Mouse (Mus musculus) cerebellum, postnatal 25 days (tissue): ENCODE measurements at regions not wholly inside any gene's neighbourhood (a gene's known extent, or its start where the extent isn't known, plus 50 kb on each side); places are given as distances from the start of the nearest gene placed in this dataset.

Source experiments
- DNase-seq, 2 experiments: peaks; one replicate each; pipeline ENCODE4 v3.0.0; 2021; ENCODE audit warnings: mixed read lengths in 2 of 2

DNA sequence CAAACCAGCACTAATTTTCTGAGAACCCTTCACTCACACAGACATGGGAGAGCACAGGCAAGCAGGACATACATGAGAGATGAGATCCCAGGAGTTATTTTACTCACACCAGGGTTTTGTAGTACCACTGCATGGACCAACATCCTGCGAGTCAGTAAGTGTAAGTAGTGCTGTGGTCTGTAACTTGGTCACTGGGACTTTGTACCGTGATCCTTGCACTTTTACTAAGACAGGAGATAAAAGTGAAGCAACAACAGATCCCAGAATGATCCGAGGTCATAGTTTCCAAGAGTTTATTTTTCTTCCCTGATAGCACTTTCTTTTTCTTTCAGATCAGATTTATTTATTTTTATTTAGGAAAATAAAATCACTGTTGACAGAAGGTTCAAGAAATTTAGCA is 54.1 kb upstream of the Mtap start:
- DNase-seq = no peak

DNA sequence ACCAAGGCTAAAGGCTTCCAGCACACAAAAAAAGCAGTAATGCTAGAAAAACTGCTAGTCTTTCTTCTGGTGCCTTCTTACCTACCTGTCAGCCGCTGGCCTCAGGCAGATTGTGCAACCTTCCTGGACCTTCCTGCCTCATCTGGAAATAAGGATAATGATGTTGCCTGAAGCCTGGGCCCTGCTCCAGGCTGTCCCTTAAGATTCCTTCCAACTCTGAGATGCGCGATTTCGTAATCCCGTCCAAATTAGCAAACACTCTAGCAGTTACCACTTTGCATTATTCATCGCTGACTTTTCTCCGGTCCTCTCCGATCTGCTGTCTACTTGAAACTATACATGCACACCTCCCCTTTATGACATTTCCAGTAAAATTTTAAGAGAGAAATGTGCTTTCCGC is 58.4 kb upstream of the Mtap start:
- DNase-seq = no peak

DNA sequence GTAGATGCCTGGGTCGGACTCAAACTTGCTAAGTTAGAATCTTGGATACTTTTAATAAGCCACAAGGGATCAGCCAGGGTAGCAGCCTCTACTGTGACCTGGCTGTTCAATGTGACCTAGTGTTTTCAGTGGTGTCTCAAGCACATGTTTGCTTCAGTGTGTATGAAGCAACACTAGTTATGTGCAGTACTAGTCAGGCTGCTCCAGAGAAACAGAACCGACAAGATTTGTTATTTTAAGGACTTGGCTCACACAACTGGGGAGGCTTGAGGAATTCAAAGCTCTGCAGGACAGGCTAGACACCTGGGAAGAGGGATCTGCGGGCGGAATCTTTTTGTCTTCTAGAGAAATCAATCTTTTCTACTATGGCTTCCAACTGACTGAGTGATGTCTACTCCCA is 62.2 kb upstream of the Mtap start:
- DNase-seq = no peak

GRCm38 (mm10) chr4:89070430-89070829 is 66.5 kb upstream of the Mtap start:
- no peak for DNase-seq

DNA sequence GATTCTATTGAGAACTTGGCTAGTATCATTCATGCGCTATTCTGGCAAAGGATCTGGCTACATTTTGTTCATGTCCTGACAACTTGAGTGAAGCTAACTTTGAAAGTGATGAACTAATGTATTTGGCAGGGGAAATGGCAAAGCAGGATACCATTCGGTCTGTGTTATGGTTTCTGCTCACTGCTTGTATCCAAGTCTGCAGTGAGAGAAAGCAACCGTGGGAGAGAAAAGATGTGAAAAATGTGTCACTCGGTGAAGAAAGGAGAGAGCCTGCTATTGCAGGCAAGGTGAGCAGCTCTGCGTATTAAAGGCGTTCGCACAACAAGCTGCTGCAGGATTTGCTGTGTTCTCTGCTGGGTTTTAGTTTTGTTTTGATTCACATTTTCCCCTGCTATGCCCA is 72.5 kb upstream of the Mtap start:
- no peak for DNase-seq

- no peak for DNase-seq
These were observed 74.5 kb upstream of the Mtap start for GRCm38 (mm10) chr4:89062384-89062783.

DNA sequence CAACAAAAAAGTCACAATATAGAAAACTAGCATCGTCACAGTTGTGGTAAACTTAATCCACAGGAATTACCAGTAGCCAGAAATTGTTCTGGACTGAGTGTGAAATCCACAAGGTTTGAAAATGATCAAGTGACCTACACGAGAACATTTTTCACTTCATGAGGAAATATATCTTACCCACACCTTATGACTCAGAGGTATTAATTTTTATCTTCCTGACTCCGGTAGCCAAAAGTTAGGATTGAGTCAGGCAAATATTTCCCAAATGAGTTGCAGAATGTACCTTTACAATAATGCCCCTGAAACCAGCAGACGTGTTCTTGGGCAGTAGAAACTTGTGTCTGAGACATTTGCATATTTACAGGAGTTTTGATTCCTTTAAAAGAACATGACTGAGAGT is 75.3 kb upstream of the Mtap start:
- DNase-seq = no peak

DNA sequence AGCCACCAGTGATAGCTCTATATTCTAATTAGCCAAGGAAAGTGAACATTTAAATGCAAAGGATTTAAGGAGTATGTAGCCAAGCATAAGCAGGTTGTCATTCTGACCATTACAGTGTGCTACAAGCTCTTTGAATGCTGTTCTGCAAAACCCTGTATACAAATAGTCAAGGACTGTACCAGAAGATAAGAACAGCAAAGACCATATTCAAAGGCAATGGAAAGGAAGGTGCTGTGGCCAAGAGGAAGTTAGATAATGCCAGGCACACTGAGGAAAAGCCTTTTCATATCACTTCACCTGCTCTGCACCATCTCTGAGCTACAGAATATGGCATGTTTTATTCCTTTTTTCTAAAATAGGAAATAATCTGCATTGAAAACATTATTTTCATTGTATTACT is 79.3 kb upstream of the Mtap start:
- DNase-seq = no peak

DNA sequence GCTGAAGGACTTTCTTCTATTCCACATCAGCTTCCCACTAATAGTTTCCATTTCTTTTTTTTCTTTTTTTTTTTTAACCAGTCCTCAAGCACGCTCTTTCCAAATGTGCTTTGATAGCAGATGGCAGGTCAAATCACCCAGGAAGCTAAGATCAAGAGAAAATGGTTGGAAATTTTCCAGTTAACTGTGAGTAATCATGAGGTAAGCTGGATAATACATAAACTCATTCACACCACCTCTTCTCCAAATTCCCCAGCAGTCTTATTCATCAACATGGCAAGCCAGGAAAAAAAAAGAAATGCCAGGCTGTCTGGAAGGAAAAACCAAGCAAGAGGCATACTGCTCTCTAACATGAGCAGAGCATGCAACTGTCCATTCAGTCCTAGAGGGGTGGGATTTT is 79.8 kb upstream of the Mtap start:
- DNase-seq = no peak

DNA sequence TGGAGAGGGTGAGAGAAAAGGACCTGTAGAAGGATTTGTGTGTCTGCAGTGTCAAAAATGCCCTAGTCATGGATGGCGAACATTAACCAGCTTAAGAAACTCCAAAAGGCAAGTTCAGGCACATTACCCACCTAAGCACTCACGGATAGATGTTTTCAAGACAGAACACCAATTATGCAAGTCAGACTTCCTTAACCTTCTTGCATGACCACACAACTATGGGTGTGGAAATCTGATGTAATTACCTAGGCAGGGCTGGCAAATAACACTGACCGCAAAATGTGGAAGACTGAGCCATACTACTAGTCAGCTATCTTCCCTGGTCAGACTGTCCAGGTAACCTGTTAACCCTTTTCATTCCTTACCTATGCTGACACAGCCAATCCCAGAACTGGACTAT is 81.0 kb upstream of the Mtap start:
- no peak for DNase-seq

DNA sequence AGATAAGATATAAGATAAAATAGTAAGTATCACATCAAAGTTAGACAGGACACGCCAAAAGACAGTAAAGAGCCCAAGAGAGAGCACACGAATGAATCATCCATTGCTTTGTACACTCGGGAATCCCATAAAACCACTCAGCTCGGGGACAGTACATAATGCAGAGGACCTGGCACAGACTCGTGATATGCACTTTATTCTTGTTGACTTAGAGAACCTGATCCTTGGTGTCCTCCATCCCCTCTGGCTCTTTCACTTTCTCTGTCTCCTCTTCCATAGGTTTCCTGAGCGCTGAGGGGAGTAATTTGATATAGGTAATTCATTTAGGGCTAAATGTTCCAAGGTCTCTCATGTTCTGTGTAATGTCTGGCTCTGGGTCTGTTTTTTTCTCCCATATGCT is 83.3 kb upstream of the Mtap start:
- DNase-seq = no peak

DNA sequence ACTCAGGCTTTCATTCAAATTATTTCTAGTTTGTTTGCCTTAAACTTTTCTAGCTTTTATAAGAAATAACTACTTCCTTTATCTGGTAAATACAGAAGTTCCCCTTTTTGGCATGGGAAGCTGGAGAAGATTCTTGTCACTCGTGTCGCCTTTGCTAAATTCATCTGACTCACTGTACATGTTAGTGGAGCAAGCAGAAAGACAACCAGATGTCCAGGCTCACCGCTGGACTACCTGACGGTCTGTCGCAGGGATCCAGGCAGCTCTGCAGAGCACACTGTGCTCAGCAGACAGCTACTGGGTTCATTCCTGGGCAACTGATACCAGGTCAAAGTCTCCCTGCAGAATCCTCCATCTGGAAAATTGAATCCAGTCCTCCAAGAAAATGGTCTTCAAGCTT is 85.0 kb upstream of the Mtap start:
- DNase-seq = no peak

DNA sequence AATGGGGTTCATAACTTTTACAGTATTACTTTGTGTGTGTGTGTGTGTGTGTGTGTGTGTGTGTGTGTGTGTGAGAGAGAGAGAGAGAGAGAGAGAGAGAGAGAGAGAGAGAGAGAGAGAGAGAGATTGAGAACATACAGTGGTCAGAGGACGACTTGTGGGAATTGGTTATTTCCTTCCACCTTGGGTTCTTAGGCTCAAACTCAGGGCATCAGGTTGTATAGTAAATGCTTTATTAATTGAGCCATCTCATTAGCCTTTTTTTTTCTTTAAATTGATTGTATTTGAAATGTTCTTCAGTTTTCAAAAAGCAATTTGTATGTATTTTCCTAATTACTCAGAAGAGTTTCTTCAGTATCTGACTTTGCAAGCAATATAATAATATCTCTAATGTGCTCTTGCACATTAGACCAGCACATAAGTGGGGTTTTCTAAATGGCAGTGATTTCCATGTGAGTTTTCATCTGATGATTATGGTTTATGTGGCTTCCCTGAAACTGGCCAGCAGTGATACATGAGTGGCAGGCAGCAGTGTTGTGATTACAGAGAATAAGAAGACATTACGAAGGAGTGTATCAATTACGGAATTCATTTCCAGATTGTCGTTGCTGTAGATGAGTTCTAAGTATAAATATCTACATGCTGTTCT is 86.2 kb upstream of the Mtap start:
- no peak for DNase-seq

DNA sequence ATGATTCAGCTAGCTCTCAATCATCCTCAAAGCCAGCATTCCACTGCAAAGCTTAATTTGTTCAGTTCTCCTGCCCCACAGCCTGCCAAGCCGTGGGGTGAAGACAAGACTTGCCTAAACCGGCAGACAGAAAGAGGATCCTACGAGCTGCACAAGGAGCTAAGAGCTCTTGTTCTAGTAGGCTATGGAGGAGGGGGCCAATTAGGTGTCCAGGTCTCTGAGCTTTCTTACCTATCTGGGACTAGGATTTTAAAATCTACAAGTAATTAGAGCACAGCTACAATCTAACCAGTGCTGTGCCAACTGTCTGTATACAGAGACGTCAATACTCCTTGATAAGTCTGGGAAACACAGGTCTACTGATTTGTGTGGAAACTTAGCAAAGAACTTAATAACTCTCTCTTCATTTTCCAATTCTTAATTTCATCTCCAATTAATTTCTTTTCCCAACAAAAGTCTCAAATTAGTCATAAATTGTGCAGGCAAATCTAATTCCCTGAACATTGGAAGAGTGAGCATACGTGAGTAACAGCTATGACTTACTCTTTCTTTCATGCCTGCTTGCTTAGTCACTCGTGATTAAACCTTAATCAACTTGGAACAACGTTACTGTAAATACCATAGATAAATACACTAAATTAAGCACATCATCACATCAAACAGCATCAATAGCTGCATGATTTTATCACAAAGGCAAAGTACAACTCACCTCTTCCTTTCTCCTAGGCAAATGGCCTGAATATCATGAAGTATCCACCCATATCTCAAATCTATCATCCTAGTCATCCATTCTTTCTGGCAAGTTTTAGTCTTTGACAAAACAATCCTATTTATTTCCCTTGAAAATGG is 87.1 kb upstream of the Mtap start:
- no peak for DNase-seq

- DNase-seq = no peak
These were observed 92.4 kb upstream of the Mtap start for GRCm38 (mm10) chr4:89044516-89044915.

DNA sequence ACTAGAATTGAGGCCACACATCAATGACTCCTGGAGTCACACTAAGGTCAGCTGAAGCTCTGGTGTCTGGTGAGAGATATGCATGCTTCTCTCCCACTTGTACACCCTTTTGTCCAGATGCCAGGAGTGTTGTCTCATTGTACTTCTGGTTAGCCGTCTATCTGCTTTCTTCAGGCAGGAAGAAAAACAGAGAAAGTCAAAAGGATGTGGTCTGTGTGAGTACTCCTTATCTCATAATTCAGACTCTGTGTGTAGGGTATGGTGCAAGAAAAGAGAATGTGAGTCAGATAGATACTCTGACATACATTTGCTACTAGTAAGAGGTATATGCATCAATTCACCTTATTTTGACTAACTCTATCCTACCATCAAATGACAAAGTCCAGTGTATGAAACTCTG is 92.9 kb upstream of the Mtap start:
- DNase-seq = no peak

GRCm38 (mm10) chr4:89040856-89041255 is 96.1 kb upstream of the Mtap start:
- DNase-seq = peak; percentile 41 to 46

- no peak for DNase-seq
These were observed 98.0 kb upstream of the Mtap start for GRCm38 (mm10) chr4:89038906-89039305.

DNA sequence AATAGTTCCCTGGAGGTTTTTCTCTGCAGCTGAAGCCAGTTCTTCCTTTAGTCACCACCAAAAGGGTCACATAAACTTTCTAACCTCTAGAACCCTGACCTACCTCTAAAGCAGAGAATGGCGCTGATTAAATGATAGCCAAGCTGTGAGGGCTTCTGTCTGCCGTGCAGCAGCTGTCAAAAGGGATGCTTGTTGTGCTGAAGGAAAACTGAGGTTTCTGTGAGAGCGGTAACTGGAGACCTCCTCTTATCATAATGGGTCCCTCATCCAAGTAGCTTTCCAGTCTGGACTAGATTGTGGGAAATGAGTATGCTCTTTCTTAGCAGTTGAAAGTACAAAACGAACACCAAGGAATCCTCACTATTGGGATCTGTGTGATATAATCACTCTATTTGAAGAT is 98.8 kb upstream of the Mtap start:
- DNase-seq = no peak

DNA sequence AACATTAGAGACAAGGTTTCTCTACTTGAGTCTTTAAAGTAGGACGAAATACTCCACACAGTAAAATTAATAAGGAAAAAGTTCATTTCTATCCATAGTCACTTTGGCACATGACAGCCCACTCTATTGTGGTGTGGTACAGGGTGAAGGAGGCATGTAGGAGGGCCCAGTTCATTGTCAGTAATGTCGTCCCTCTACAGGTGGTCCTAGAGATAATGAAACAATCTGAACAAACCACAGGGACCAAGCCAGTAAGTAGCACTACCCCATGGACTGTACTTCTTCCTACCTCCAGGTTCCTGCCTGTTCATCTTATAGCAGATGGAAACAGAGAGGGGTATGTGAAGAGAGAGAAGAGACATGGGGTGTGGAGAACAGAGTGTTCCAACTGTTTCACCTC is 102.1 kb upstream of the Mtap start:
- DNase-seq = no peak

- DNase-seq = no peak
These were observed 102.6 kb upstream of the Mtap start for GRCm38 (mm10) chr4:89034299-89034698.

GRCm38 (mm10) chr4:89012681-89013353 is 124.1 kb upstream of the Mtap start:
- DNase-seq = no peak

DNA sequence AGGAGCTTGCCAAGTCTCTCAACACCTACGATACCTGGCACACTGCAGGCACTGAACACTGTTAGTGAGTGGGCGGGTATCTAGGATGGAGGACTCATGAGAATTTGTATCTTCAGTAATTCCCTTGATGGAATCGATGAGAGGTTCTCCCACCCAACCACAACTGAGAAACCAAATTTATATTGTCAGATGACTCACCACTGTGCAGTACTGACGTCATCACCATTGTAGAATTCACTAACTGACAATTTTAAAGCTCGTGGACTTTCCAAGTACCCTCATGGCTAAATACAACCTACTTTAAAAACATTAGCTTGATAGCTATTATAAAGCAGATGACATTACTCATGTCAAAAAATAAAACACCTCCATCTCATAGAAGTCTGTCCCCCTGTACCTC is 128.4 kb upstream of the Mtap start:
- DNase-seq = no peak

GRCm38 (mm10) chr4:89001470-89001869 is 121.5 kb upstream of the Ifne start:
- no peak for DNase-seq
